Mouse (Mus musculus): Measurements from ENCODE around the gene Xrcc5.

- TF ChIP-seq CTCF (IDR thresholded peaks at IDR 0.05; ENCODE audit: borderline replicate concordance, extremely low read depth, insufficient read depth, insufficient read length) (no peak), POLR2A (IDR thresholded peaks at IDR 0.05; ENCODE audit: borderline replicate concordance, extremely low read depth, insufficient read depth, insufficient read length, poor library complexity, severe bottlenecking) (no peak)
Measured at GRCm38 (mm10) chr1:72383651-72384050, 76.4 kb downstream of the Xrcc5 start.

Measured in brain, embryonic 14.5 days (tissue).